Mouse (Mus musculus) lung, postnatal 0 days (tissue): Measurements from ENCODE around the gene Nelfb. TPM values are rescaled to one million over a fixed set of nuclear protein-coding genes. Genes with fewer than 3 reads are reported as not detected.
A peak's percentile ranks its signal among the peaks of the same experiment; 100 is the strongest.

Source experiments
- ATAC-seq: fragments of 200-750 bp; cut with Nextera tagmentation; 2 replicates; pipeline ENCODE4 v1.8.0; 2017; ENCODE audit warnings: moderate library complexity
- DNase-seq: peaks from one replicate; pipeline ENCODE4 v3.0.0-alpha.2; 2016; ENCODE audit warnings: low spot score
- H3K27ac ChIP-seq: fragments of 300-500 bp; sonication (generic); 2 replicates; pipeline ENCODE4 v1.5.1; 2014; ENCODE audit warnings: antibody characterized with exemption, mild to moderate bottlenecking, low read length, mixed read lengths
- H3K27me3 ChIP-seq: fragments of 300-500 bp; sonication (generic); replicated peaks from 2 replicates; pipeline ENCODE4 v1.6.1; 2014; ENCODE audit warnings: low read length, mixed read lengths; ENCODE audit not compliant: insufficient read depth
- H3K36me3 ChIP-seq: fragments of 300-500 bp; sonication (generic); 2 replicates; pipeline ENCODE4 v1.6.1; 2014; ENCODE audit warnings: low read length, mixed read lengths; ENCODE audit not compliant: insufficient read depth
- H3K4me1 ChIP-seq: fragments of 300-500 bp; sonication (generic); 2 replicates; pipeline ENCODE4 v1.6.1; 2014; ENCODE audit warnings: antibody characterized with exemption, low read depth, low read length, mixed read lengths; ENCODE audit not compliant: insufficient read depth
- H3K4me2 ChIP-seq: fragments of 300-500 bp; sonication (generic); replicated peaks from 2 replicates; pipeline ENCODE4 v1.6.1; 2014; ENCODE audit warnings: low read depth, mild to moderate bottlenecking, low read length, moderate library complexity, mixed read lengths
- H3K4me3 ChIP-seq: fragments of 300-500 bp; sonication (generic); 2 replicates; pipeline ENCODE4 v1.5.1; 2014; ENCODE audit warnings: low read depth, low read length
- H3K9ac ChIP-seq: fragments of 300-500 bp; sonication (generic); replicated peaks from 2 replicates; pipeline ENCODE4 v1.6.1; 2014; ENCODE audit warnings: low read depth, mild to moderate bottlenecking
- H3K9me3 ChIP-seq: fragments of 300-500 bp; sonication (generic); 2 replicates; pipeline ENCODE4 v1.6.1; 2016; ENCODE audit warnings: low read length, mixed read lengths
- CTCF ChIP-seq: IDR thresholded peaks from 2 replicates; pipeline ENCODE4 v1.5.1; 2016; ENCODE audit warnings: antibody characterized with exemption, mild to moderate bottlenecking
- EP300 ChIP-seq: IDR thresholded peaks from 2 replicates; pipeline ENCODE4 v1.6.1; 2016; ENCODE audit warnings: antibody characterized with exemption, mild to moderate bottlenecking, control low read depth
- WGBS: fragments of 180-500 bp; shearing (Covaris S2); extraction: QIAGEN DNeasy Blood & Tissue Kit; methylation state at CpG from one replicate; pipeline ENCODE4 v1.1.7; 2014; 5-methylcytosine and 5-hydroxymethylcytosine counted together
- polyA plus RNA-seq: library from polyadenylated mRNA; unstranded; fragments of >200 nt; fragmentation: Nextera tagmentation; extraction: Ambion mirVana; gene quantifications from 2 replicates; pipeline ENCODE4 v1.2.1, GENCODE M21; 2015

Nelfb gene
- polyA plus RNA-seq, 1 experiment from 2014 or later: 74.0 TPM

DNA sequence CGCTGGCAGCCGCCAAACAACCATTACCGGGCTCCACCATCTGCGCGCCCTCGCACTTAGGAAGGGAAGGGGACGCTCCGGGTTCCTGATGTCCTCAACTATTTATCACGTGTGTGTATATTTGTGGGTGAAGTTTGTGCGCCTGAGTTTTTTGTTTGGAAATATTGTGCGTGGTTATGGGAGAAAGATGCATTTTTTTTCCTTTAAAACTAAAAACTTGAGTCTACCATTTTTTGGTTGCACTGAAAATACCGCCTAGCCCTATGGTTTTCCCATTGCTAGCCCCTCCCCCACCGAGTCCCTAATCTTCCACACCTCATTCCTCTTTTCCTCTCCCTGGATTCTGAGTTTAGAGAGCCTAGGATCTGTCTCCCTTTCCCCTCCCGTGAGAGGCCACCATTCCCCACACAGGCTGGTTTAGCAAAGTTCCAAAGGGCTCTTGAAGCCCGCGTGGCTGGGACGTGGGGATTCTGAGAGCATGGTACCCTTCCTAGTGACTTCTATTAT, 29.3 kb downstream of the Nelfb start:
- no peak for DNase-seq
- Histone ChIP-seq H3K27me3 (0 out of 2 replicates have a peak, but pooled peaks cover 16% of the 10 kb centered on the region), H3K27ac (peak overlapping the region; percentile 89), H3K9ac (peak overlapping the region; percentile 58), H3K4me1 (peaks cover 13% of the 10 kb centered on the region; the same call in 1 of the 2 replicates), H3K4me2 (peak overlapping the region; percentile 91), H3K36me3 (no peaks in the 10 kb centered on the region), H3K9me3 (no peaks in the 10 kb centered on the region), H3K4me3 (peak overlapping the region; percentile 63)
- ATAC-seq: no peak
- 1% methylated on average over 17 of the region's 17 CpGs for WGBS
- no peak for TF ChIP-seq CTCF
- no peak for TF ChIP-seq EP300

DNA sequence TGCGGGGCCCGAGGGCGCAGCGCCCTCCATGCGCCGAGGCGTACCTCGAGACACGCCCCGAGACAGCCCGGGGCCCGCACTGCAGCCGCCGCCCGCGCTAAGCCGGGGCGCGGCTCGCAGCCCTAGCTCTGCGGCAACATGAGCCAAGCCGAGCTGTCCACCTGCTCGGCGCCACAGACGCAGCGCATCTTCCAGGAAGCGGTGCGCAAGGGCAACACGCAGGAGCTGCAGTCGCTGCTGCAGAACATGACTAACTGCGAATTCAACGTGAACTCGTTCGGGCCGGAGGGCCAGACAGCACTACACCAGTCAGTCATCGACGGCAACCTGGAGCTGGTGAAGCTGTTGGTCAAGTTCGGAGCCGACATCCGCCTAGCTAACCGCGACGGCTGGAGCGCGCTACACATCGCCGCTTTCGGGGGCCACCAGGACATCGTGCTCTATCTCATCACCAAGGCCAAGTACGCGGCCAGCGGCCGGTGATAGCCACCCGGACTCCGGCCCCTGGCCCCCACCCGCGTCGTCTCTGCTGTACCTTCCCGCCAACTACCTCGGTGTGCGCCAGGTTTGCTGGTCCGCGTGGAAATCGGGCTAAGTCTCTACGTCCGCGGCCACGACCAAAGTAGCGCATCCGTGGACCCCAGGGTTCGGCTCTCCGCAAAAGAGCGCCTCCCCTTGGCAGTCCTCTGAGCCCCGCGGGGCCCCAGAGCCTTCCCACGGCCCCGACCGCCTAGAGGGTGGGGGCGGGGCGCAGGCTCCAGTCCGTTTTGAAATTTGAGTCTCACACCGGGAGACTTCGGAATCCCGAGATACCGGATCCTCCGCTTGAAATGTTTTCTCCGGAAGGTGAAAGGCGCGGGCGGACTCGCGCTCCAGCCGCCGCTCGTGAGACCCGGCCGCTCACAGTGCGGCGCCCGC, 30.1 kb downstream of the Nelfb start:
- Histone ChIP-seq H3K9ac (peak overlapping the region; percentile 58), H3K9me3 (no peaks in the 10 kb centered on the region), H3K4me1 (peaks cover 21% of the 10 kb centered on the region; the same call in 1 of the 2 replicates), H3K4me2 (peak overlapping the region; percentile 91), H3K36me3 (no peaks in the 10 kb centered on the region), H3K4me3 (peak overlapping the region; percentile 63), H3K27me3 (0 out of 2 replicates have a peak, but pooled peaks cover 11% of the 10 kb centered on the region), H3K27ac (peak overlapping the region; percentile 89)
- ATAC-seq (peak; percentile 47), DNase-seq (peak; percentile 38)
- TF ChIP-seq CTCF (peak; percentile 33), EP300 (no peak)
- WGBS: 1% methylated on average over 99 of the region's 100 CpGs

DNA sequence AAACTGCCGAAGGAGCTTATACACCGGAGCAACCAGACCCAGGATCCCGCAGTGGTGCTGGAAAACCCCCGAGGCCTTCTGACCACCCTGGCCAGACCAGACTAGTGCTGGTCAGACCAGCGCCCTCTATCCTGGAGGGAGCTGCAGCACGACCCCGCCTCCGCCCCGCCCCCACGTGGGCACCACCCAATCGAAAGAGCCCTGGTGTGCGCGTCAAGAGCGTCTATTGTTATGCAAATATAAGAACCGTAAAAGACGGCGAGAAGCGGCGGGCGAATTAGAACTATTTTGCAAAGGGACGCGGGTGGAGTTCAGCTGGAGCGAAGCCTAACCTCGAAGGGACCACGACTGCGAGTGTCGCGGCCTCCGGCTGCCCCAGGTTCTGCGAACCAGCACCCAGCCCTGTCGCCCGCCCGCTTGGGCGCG, 30.8 kb downstream of the Nelfb start, which contains the start of gene Nrarp:
Nrarp (plus strand) TSS at position 281 of the 426 bp plus-strand sequence.
- under 1% methylated on average over 35 of the region's 35 CpGs for WGBS
- 0 out of 2 replicates have a peak, but pooled peaks cover 11% of the 10 kb centered on the region for H3K27me3 ChIP-seq

DNA sequence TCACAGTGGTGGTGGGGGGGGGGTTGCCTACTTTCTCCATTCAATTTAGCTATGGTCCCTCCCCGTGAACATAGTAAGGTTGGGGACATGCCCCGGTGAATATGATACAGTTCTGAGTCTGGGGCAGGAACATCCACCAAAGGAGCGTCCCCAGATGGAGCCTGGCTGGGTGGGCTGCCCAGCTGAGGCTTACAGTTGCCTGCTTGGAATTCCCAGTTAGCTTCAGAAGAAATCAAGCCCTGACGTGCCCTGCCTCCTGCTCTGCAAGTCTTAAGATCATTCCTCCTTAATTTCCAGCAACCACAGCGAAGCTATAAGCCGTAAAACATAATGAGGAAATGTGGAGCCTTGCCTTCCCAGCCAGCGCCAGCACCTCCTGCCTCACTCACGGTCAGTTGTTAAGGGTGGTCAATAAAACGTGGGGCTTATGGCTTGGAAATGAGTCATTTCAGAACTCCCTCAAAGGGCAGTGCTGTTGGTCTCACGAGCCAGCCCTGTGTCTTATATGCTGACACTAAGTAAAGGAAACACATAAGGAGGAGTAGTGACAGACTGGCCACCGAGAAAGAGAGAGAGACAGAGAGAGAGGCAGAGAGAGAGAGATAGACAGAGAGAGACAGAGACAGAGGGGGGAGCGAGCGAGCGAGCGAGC, 31.6 kb downstream of the Nelfb start:
- DNase-seq: no peak
- ATAC-seq: no peak
- Histone ChIP-seq H3K9ac (no peak overlapping the region), H3K9me3 (no peaks in the 10 kb centered on the region), H3K4me1 (peaks cover 26% of the 10 kb centered on the region; the same call in 1 of the 2 replicates), H3K27ac (no peak overlapping the region), H3K36me3 (no peaks in the 10 kb centered on the region), H3K4me3 (no peak overlapping the region), H3K27me3 (0 out of 2 replicates have a peak, but pooled peaks cover 11% of the 10 kb centered on the region), H3K4me2 (peak overlapping the region; percentile 91)
- 64% methylated on average over 15 of the region's 15 CpGs for WGBS
- TF ChIP-seq CTCF (no peak), EP300 (no peak)

More for the DNA sequence above, 30.8 kb downstream of the Nelfb start, which contains the start of gene Nrarp:
- peak within 1 kb of the TSS; percentile 91 for H3K4me2 ChIP-seq
- peak within 1 kb of the TSS; percentile 58 for H3K9ac ChIP-seq
- peak within 1 kb of the TSS; percentile 63 for H3K4me3 ChIP-seq
- TF ChIP-seq EP300 (no peak), CTCF (peak; percentile 73)
- peaks cover 26% of the 10 kb centered on the region; the same call in 1 of the 2 replicates for H3K4me1 ChIP-seq
- H3K36me3 ChIP-seq: no peaks in the 10 kb centered on the region
- ATAC-seq: peak; percentile 90
- peak within 1 kb of the TSS; percentile 89 for H3K27ac ChIP-seq
- peak; percentile 95 for DNase-seq
- H3K9me3 ChIP-seq: no peaks in the 10 kb centered on the region

DNA sequence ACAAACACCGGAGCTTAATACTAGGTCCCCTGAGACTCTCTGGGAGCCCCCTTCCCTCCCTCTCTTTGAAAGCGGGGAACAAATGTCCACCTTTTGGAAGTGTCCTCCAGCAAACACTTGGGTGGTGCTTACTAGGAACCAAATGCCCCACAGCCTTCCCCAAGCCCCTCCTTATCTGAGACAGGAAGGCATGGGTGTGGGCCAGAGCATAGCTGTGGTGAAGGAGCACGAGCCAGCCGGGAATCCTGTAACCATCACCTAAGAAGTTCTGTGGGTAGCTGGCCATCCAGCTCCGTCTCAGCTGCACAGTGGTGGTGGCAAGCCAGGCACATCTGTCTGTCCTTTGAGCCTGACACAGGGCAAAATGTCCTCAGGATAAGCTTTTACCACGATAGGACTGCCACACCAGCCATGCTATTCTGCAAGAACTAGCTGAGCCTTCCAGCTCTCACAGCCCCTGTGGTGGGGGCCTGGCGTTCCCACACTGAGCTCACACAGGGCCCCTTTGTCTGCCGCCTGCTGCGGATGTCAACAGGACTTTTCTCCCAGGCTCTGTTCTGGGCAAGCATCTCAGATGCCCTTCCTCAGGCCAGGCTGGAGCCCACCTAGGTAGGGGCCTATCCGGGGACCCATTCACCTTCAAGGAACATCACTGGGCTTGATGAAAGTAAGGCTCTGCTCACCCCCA, 32.9 kb downstream of the Nelfb start:
- no peak overlapping the region for H3K27ac ChIP-seq
- no peak overlapping the region for H3K4me2 ChIP-seq

More for the DNA sequence above, 32.9 kb downstream of the Nelfb start:
- ATAC-seq (no peak), DNase-seq (no peak)
- Histone ChIP-seq H3K4me1 (peaks cover 26% of the 10 kb centered on the region; the same call in 1 of the 2 replicates), H3K9me3 (no peaks in the 10 kb centered on the region), H3K27me3 (0 out of 2 replicates have a peak, but pooled peaks cover 11% of the 10 kb centered on the region), H3K9ac (no peak overlapping the region), H3K4me3 (no peak overlapping the region), H3K36me3 (no peaks in the 10 kb centered on the region)
- peak; percentile 30; the same call in 1 of the 2 replicates for TF ChIP-seq EP300
- no peak for TF ChIP-seq CTCF
- 35% methylated on average over 10 of the region's 10 CpGs for WGBS
